Mouse (Mus musculus): Measurements from ENCODE around the gene Dnase1. TPM values are rescaled to one million over a fixed set of nuclear protein-coding genes. Genes with fewer than 3 reads are reported as not detected.
"Not testable (repeated sequence)": the region's sequence is repeated elsewhere in the genome, so short reads cannot be mapped to it uniquely, and the experiment has no call there.

Dnase1 gene
- total and polyA plus RNA-seq, 3 experiments = 0.64 to 5.9 TPM; not detected in 1

- H3K4me2 ChIP-seq (ENCODE audit: insufficient read depth, low read depth, poor library complexity, severe bottlenecking); H3K27ac ChIP-seq (ENCODE audit: insufficient read depth, low read depth); H3K4me3 ChIP-seq (replicated peaks in 1 of 3; ENCODE audit: low read depth in 2 of 3, low read length in 2 of 3, poor library complexity in 1 of 3); DNase-seq (ENCODE audit: extremely low read depth); H3K4me1 ChIP-seq (ENCODE audit: control insufficient read depth in 1 of 2, insufficient read depth in 2 of 2); H3K27me3 ChIP-seq (replicated peaks); dilution Hi-C loops (cut with MboI; ENCODE audit: extremely low pct_ligation_motif_present, extremely low pct_unique_long_range_greater_than_20kb, low sequenced_read_pairs); in situ Hi-C loops (cut with MboI; ENCODE audit: low pct_ligation_motif_present, low pct_unique_long_range_greater_than_20kb, low sequenced_read_pairs); H3K36me3 ChIP-seq (replicated peaks in 1 of 2; ENCODE audit: control insufficient read depth in 1 of 2, insufficient read depth in 1 of 2, low read length in 1 of 2); H3K9me3 ChIP-seq (replicated peaks; ENCODE audit: low read length); H3K9ac ChIP-seq (ENCODE audit: insufficient read depth, low read depth); H3K79me2 ChIP-seq (replicated peaks; ENCODE audit: control insufficient read depth, extremely low read depth, insufficient read depth, poor library complexity, severe bottlenecking): not testable (repeated sequence)
Measured at GRCm38 (mm10) chr16:4017466-4017865, 19.3 kb upstream of the Dnase1 start.

GRCm38 (mm10) chr16:4021241-4021640, 15.5 kb upstream of the Dnase1 start:
- Histone ChIP-seq H3K36me3 (replicated peaks in 1 of 2; ENCODE audit: control insufficient read depth in 1 of 2, insufficient read depth in 1 of 2, low read length in 1 of 2) (no peaks in the 10 kb centered on the region), H3K4me1 (ENCODE audit: control insufficient read depth in 1 of 2, insufficient read depth in 2 of 2) (no peaks in the 10 kb centered on the region), H3K9ac (ENCODE audit: insufficient read depth, low read depth) (no peak overlapping the region), H3K4me2 (ENCODE audit: insufficient read depth, low read depth, poor library complexity, severe bottlenecking) (no peak overlapping the region), H3K4me3 (replicated peaks in 1 of 3; ENCODE audit: low read depth in 2 of 3, low read length in 2 of 3, poor library complexity in 1 of 3) (no peak overlapping the region), H3K79me2 (replicated peaks; ENCODE audit: control insufficient read depth, extremely low read depth, insufficient read depth, poor library complexity, severe bottlenecking) (no peaks in the 10 kb centered on the region), H3K27me3 (replicated peaks) (no peaks in the 10 kb centered on the region), H3K27ac (ENCODE audit: insufficient read depth, low read depth) (no peak overlapping the region), H3K9me3 (replicated peaks; ENCODE audit: low read length) (no peaks in the 10 kb centered on the region)
- in situ Hi-C loops (cut with MboI; ENCODE audit: low pct_ligation_motif_present, low pct_unique_long_range_greater_than_20kb, low sequenced_read_pairs) = no loop called here
- peak in 1 of 2 experiments; percentile 19; a peak in 2 of 4 replicates for TF ChIP-seq CTCF (conservative IDR thresholded peaks at IDR 0.05 in 1 of 2, IDR thresholded peaks at IDR 0.05 in 1 of 2; ENCODE audit: low read depth in 2 of 2, low read length in 2 of 2)
- no peak for TF ChIP-seq MAZ (IDR thresholded peaks at IDR 0.05; ENCODE audit: low read depth, low read length)
- dilution Hi-C loops (cut with MboI; ENCODE audit: extremely low pct_ligation_motif_present, extremely low pct_unique_long_range_greater_than_20kb, low sequenced_read_pairs) = no loop called here
- DNase-seq (ENCODE audit: extremely low read depth) = no peak

GRCm38 (mm10) chr16:4022719-4023118, 14.0 kb upstream of the Dnase1 start:
- H3K27ac ChIP-seq (ENCODE audit: insufficient read depth, low read depth) = no peak overlapping the region
- dilution Hi-C loops (cut with MboI; ENCODE audit: extremely low pct_ligation_motif_present, extremely low pct_unique_long_range_greater_than_20kb, low sequenced_read_pairs) = no loop called here

More at GRCm38 (mm10) chr16:4022719-4023118, 14.0 kb upstream of the Dnase1 start:
- TF ChIP-seq RCOR1 (conservative IDR thresholded peaks at IDR 0.05; ENCODE audit: low read depth, low read length) (no peak), ZMIZ1 (IDR thresholded peaks at IDR 0.05; ENCODE audit: low read depth, low read length) (no peak), SIN3A (IDR thresholded peaks at IDR 0.05; ENCODE audit: low read length) (no peak), IRF4 (IDR thresholded peaks at IDR 0.05; ENCODE audit: low read depth, low read length) (no peak), ETS1 (conservative IDR thresholded peaks at IDR 0.05; ENCODE audit: low read depth, low read length) (no peak), MEF2A (IDR thresholded peaks at IDR 0.05; ENCODE audit: borderline replicate concordance, low read depth, low read length) (no peak), PAX5 (IDR thresholded peaks at IDR 0.05; ENCODE audit: low read length) (no peak), ZNF384 (IDR thresholded peaks at IDR 0.05; ENCODE audit: low read depth, low read length) (no peak), SMC3 (IDR thresholded peaks at IDR 0.05; ENCODE audit: low read depth, low read length) (no peak), BHLHE40 (IDR thresholded peaks at IDR 0.05; ENCODE audit: low read depth, low read length) (no peak), TBP (conservative IDR thresholded peaks at IDR 0.05; ENCODE audit: low read depth, low read length) (no peak), JUND (conservative IDR thresholded peaks at IDR 0.05; ENCODE audit: low read depth, low read length) (no peak), ZC3H11A (IDR thresholded peaks at IDR 0.05; ENCODE audit: low read depth, low read length) (no peak), USF2 (conservative IDR thresholded peaks at IDR 0.05; ENCODE audit: low read depth, low read length) (no peak), CTCF (conservative IDR thresholded peaks at IDR 0.05 in 1 of 2, IDR thresholded peaks at IDR 0.05 in 1 of 2; ENCODE audit: low read depth in 2 of 2, low read length in 2 of 2) (no peak), KAT2A (IDR thresholded peaks at IDR 0.05; ENCODE audit: insufficient replicate concordance, low read length) (no peak)
- H3K4me2 ChIP-seq (ENCODE audit: insufficient read depth, low read depth, poor library complexity, severe bottlenecking) = no peak overlapping the region
- no peaks in the 10 kb centered on the region for H3K36me3 ChIP-seq (replicated peaks in 1 of 2; ENCODE audit: control insufficient read depth in 1 of 2, insufficient read depth in 1 of 2, low read length in 1 of 2)
- H3K27me3 ChIP-seq (replicated peaks) = no peaks in the 10 kb centered on the region
- in situ Hi-C loops (cut with MboI; ENCODE audit: low pct_ligation_motif_present, low pct_unique_long_range_greater_than_20kb, low sequenced_read_pairs) = no loop called here
- H3K4me3 ChIP-seq (replicated peaks in 1 of 3; ENCODE audit: low read depth in 2 of 3, low read length in 2 of 3, poor library complexity in 1 of 3) = no peak overlapping the region
- no peaks in the 10 kb centered on the region for H3K79me2 ChIP-seq (replicated peaks; ENCODE audit: control insufficient read depth, extremely low read depth, insufficient read depth, poor library complexity, severe bottlenecking)
- H3K4me1 ChIP-seq (ENCODE audit: control insufficient read depth in 1 of 2, insufficient read depth in 2 of 2) = no peaks in the 10 kb centered on the region
- no peak for DNase-seq (ENCODE audit: extremely low read depth)
- H3K9ac ChIP-seq (ENCODE audit: insufficient read depth, low read depth) = no peak overlapping the region
- no peaks in the 10 kb centered on the region for H3K9me3 ChIP-seq (replicated peaks; ENCODE audit: low read length)
